Mouse (Mus musculus) lung, postnatal 14 days (tissue): ENCODE data around the gene Vmn1r170.
"Not testable (repeated sequence)": the region's sequence is repeated elsewhere in the genome, so short reads cannot be mapped to it uniquely, and the experiment has no call there.

ENCODE experiments used
- DNase-seq: peaks from one replicate; pipeline ENCODE4 v3.0.0; 2021

The Vmn1r170 gene

DNA sequence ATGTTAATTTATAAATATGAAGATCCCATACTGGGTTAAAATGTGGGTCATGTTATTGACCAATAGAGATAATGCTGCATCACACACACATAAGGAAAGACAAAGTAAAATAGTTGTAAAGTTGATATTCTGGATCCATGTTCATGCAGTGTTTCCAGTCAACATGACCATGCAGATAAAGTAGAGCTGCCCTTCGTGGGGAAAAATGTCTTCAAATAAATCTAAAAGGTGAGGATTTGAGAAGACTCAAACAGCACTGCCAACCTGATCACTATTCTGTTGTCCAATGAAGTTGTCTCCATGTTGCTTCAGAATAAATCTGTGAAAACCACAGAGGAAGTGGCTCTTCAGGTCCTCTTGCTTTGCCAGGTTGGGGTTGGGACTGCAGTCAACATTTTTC, at the start of gene Vmn1r170:
Gene Vmn1r170 (plus strand): TSS at position 301 of the 400 bp plus-strand sequence.
- DNase-seq = not testable (repeated sequence)

- not testable (repeated sequence) for DNase-seq
Observed at GRCm38 (mm10) chr7:23575226-23575625, 30.7 kb upstream of the Vmn1r170 start, which contains the start of gene Vmn1r169. Vmn1r169 (plus strand) TSS chr7:23575526.

DNA sequence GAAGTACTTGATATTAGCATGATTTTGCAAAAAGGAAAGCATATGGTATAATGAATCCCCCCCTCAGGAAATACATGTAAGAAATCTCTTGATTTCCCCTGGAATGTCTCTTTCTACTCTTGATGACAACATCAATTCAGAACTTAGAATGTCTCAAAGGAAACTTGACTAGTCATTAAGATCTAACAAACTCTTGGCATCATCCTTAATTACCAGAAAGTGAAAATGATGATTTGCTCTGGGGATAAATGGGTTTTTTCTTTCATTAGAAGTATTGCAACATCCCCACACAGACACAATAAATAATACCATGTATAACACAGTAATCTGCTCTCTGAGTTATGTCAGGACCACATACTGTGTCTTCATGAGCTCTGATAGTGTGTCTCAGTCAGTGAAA, 24.4 kb downstream of the Vmn1r170 start, which contains the start of gene Vmn1r171:
Gene Vmn1r171 (plus strand): TSS at position 301 of the 400 bp plus-strand sequence.
- no peak for DNase-seq
